Mouse (Mus musculus) neural tube, embryonic 15.5 days (tissue): ENCODE results near the gene Lpcat2. TPM values are rescaled to one million over a fixed set of nuclear protein-coding genes. Genes with fewer than 3 reads are reported as not detected.

Source experiments
- ATAC-seq: fragments of 200-750 bp; cut with Nextera tagmentation; 2 replicates; pipeline ENCODE4 v1.8.0; 2017; ENCODE audit warnings: mild to moderate bottlenecking, moderate TSS enrichment, moderate library complexity; ENCODE audit not compliant: low FRiP score
- H3K27ac ChIP-seq: fragments of 300-500 bp; sonication (generic); replicated peaks from 2 replicates; pipeline ENCODE4 v1.5.1; 2015; ENCODE audit warnings: mild to moderate bottlenecking, inconsistent platforms
- H3K27me3 ChIP-seq: fragments of 300-500 bp; sonication (generic); replicated peaks from 2 replicates; pipeline ENCODE4 v1.6.1; 2015; ENCODE audit warnings: inconsistent platforms
- H3K36me3 ChIP-seq: fragments of 300-500 bp; sonication (generic); 2 replicates; pipeline ENCODE4 v1.6.1; 2015; ENCODE audit warnings: inconsistent platforms
- H3K4me1 ChIP-seq: fragments of 300-500 bp; sonication (generic); 2 replicates; pipeline ENCODE4 v1.6.1; 2015; ENCODE audit warnings: inconsistent platforms
- H3K4me2 ChIP-seq: fragments of 300-500 bp; sonication (generic); 2 replicates; pipeline ENCODE4 v1.6.1; 2015; ENCODE audit warnings: inconsistent platforms, mild to moderate bottlenecking, moderate library complexity
- H3K4me3 ChIP-seq: fragments of 300-500 bp; sonication (generic); replicated peaks from 2 replicates; pipeline ENCODE4 v1.5.1; 2015; ENCODE audit warnings: mild to moderate bottlenecking, inconsistent platforms
- H3K9ac ChIP-seq: fragments of 300-500 bp; sonication (generic); replicated peaks from 2 replicates; pipeline ENCODE4 v1.6.1; 2015; ENCODE audit warnings: mild to moderate bottlenecking, inconsistent platforms
- H3K9me3 ChIP-seq: fragments of 300-500 bp; sonication (generic); replicated peaks from 2 replicates; pipeline ENCODE4 v1.6.1; 2016; ENCODE audit warnings: inconsistent platforms
- WGBS: fragments of 180-500 bp; shearing (Covaris S2); methylation state at CpG from one replicate; pipeline ENCODE4 v1.1.7; 2015; ENCODE audit warnings: mixed read lengths; 5-methylcytosine and 5-hydroxymethylcytosine counted together
- polyA plus RNA-seq: library from polyadenylated mRNA; unstranded; fragments of >200 nt; fragmentation: Nextera tagmentation; extraction: Ambion mirVana; gene quantifications from 2 replicates; pipeline ENCODE4 v1.2.1, GENCODE M21; 2015

Gene Lpcat2
- polyA plus RNA-seq, 1 experiment from 2014 or later, result 12.9 TPM

DNA sequence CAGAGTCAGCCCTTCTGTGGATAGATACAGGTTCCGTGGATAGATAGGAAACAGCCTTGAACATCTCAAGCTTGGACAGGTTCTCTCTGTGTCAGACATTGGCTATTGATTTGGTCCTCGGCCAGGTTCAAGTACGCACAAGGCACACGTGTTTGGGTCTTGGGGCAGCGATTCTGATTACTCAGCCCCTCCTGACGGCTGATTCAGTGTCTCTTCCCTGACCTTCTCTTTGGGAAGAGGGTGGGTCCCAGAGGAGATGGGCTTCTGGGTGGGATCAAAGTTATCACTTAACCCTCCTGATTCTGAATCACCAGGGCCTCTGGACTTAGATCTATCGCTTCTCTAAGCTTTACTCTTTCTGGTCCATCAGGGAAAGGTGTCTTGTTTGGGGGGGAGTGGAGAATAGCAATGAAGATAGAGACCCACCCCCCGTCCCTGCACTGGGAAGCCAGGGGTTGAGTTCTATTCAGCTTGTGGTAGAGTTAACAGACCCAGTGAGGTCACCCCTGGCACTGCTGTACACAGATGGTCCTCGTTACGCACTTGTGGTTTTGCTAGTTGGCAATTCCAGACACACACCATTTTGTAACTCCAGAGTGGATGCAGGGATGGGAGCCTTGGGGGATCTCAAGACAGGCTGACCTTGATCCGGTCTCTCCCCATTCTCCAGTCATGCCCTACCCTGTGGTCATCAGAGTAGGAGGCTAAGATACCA is 20.2 kb upstream of the Lpcat2 start:
- Histone ChIP-seq H3K4me3 (no peak overlapping the region), H3K4me2 (no peak overlapping the region), H3K9me3 (no peaks in the 10 kb centered on the region), H3K36me3 (0 out of 2 replicates have a peak, but pooled peaks cover 3% of the 10 kb centered on the region), H3K27me3 (no peaks in the 10 kb centered on the region), H3K4me1 (no peaks in the 10 kb centered on the region), H3K9ac (no peak overlapping the region), H3K27ac (no peak overlapping the region)
- 84% methylated on average over 11 of the region's 11 CpGs for WGBS
- no peak for ATAC-seq

DNA sequence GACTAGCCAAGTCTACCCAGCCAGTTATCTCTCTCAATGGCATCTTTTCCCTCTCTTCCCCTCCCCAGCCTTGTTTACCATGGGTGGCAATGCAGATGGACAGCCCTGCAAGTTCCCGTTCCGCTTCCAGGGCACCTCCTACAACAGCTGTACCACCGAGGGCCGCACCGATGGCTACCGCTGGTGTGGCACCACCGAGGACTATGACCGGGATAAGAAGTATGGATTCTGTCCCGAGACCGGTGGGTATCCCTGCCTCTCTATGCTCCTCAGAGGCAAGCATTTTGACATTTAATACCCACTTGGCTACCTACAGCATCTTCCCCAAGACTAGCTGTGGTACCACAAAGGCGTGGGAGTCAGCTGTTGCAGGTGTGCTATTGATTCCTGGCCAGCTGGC is 19.2 kb upstream of the Lpcat2 start:
- 93% methylated on average over 11 of the region's 11 CpGs for WGBS
- 0 out of 2 replicates have a peak, but pooled peaks cover 3% of the 10 kb centered on the region for H3K36me3 ChIP-seq
- no peaks in the 10 kb centered on the region for H3K9me3 ChIP-seq
- no peak overlapping the region for H3K4me2 ChIP-seq
- H3K27me3 ChIP-seq, result no peaks in the 10 kb centered on the region
- H3K4me3 ChIP-seq, result no peak overlapping the region
- H3K9ac ChIP-seq, result no peak overlapping the region
- H3K27ac ChIP-seq, result no peak overlapping the region
- H3K4me1 ChIP-seq, result no peaks in the 10 kb centered on the region
- no peak for ATAC-seq

DNA sequence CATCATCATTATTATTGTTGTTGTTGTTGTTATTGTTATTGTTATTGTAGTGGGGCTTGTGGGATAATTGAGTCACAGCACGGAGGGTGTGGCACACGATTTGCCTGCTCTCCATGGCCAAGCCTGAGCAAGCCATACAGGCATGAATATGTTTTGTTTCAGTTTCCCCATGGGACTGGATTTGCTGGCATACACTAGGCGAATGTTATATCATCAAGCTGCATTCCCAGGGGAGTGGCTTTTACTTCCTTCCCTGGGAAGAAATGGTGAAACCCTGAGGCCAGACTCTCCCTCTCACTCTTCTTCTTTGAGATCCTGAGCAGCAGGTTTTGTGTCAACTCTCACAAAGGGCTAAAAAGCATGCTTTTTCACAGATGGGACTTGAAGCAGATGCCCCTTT is 16.5 kb upstream of the Lpcat2 start:
- Histone ChIP-seq H3K36me3 (0 out of 2 replicates have a peak, but pooled peaks cover 3% of the 10 kb centered on the region), H3K27me3 (no peaks in the 10 kb centered on the region), H3K27ac (no peak overlapping the region), H3K4me1 (no peaks in the 10 kb centered on the region), H3K9me3 (no peaks in the 10 kb centered on the region), H3K4me3 (no peak overlapping the region), H3K9ac (no peak overlapping the region), H3K4me2 (no peak overlapping the region)
- no peak for ATAC-seq
- WGBS, result 59% methylated on average over 3 of the region's 3 CpGs

DNA sequence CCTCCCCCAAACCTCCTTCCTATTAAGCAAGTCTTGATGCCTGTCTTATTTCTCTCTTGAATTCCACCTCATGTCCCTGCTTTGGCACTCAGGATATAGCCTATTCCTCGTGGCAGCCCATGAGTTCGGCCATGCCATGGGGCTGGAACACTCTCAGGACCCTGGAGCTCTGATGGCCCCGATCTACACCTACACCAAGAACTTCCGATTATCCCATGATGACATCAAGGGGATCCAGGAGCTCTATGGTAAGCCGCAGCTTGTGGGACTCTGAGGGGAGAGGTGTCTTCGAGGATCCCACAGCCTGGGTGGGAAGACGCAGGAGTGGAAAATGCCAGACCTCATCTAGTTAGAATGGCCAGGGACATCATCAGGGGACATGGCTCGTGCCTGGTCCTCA is 16.0 kb upstream of the Lpcat2 start:
- Histone ChIP-seq H3K36me3 (0 out of 2 replicates have a peak, but pooled peaks cover 3% of the 10 kb centered on the region), H3K4me3 (no peak overlapping the region), H3K9ac (no peak overlapping the region), H3K27me3 (no peaks in the 10 kb centered on the region), H3K4me1 (no peaks in the 10 kb centered on the region), H3K4me2 (no peak overlapping the region), H3K27ac (no peak overlapping the region), H3K9me3 (no peaks in the 10 kb centered on the region)
- no peak for ATAC-seq
- WGBS, result 96% methylated on average over 8 of the region's 8 CpGs

DNA sequence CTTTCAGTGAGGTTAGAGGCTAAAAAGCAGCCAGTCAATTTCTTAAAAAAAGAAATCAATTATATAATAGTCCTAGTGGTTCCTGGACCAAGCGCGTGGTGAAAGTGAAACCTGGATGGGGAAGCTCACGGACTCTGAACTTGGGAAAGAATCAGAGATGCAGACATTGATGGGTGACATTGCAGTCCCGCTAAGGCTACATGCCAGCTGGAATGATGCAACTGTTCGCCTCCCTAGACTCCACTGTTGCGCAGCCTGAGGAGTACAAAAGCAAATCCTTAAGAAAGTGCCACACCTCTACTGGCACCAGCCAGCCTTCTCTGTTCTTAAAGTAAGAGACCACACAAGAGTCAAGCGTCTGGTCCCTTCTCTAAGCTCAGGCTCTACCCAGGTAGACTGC is 15.3 kb upstream of the Lpcat2 start:
- H3K27me3 ChIP-seq, result no peaks in the 10 kb centered on the region
- 93% methylated on average over 7 of the region's 7 CpGs for WGBS
- no peak for ATAC-seq
- no peaks in the 10 kb centered on the region for H3K4me1 ChIP-seq
- H3K36me3 ChIP-seq, result 0 out of 2 replicates have a peak, but pooled peaks cover 3% of the 10 kb centered on the region
- H3K27ac ChIP-seq, result no peak overlapping the region
- H3K4me3 ChIP-seq, result no peak overlapping the region
- H3K9me3 ChIP-seq, result no peaks in the 10 kb centered on the region
- H3K4me2 ChIP-seq, result no peak overlapping the region
- H3K9ac ChIP-seq, result no peak overlapping the region

DNA sequence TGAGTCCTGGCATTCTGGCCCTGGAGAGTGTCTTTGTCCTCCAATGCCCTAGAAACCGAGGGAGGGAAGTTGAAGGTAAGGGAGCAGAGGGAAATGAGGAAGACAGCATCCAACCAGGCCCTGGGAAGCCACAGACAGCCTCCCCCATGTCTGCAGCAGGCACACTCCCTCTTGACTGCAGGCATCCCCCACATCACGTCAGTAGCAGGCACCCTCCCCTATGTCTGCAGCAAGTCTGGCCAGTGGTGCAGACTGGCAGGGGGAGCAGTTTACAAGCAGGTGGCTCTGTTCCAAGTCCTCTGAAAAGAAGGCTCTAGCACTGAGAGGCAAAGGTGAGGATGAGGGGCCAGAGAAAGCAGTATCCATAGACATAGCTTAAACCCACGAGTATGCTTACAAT is 8.5 kb upstream of the Lpcat2 start:
- no peak for ATAC-seq
- H3K4me2 ChIP-seq, result peak overlapping the region; percentile 9
- 32% methylated on average over 3 of the region's 3 CpGs for WGBS
- H3K4me3 ChIP-seq, result no peak overlapping the region
- no peak overlapping the region for H3K9ac ChIP-seq
- H3K9me3 ChIP-seq, result no peaks in the 10 kb centered on the region
- H3K27ac ChIP-seq, result peak overlapping the region; percentile 6; the same call in 1 of the 2 replicates
- peaks cover 27% of the 10 kb centered on the region for H3K4me1 ChIP-seq
- no peaks in the 10 kb centered on the region for H3K36me3 ChIP-seq
- H3K27me3 ChIP-seq, result no peaks in the 10 kb centered on the region

DNA sequence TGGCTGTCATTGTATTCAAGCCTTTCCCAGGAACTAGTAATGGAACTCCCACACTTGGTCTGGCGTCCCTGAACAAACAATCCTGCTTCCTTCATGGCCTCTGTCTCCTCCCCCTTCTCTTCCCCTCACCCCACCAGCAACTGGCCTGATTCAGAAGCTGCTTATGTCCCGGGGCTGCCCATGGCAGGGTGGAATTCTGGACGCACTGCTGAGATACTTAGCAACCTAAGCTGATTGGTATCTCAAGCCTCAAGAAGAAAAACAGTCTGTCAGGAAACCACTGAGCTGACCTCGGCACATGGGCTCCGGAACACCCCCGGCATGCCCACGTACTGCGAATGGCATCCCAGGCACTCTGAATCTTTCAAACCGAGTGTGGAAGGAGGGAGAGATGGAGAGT is 7.8 kb upstream of the Lpcat2 start:
- Histone ChIP-seq H3K9me3 (no peaks in the 10 kb centered on the region), H3K4me1 (peaks cover 28% of the 10 kb centered on the region), H3K27me3 (no peaks in the 10 kb centered on the region), H3K9ac (no peak overlapping the region), H3K4me2 (no peak overlapping the region), H3K36me3 (no peaks in the 10 kb centered on the region), H3K4me3 (no peak overlapping the region), H3K27ac (0 out of 2 replicates have a peak overlapping the region, but pooled peaks have one; percentile 6)
- WGBS, result 48% methylated on average over 9 of the region's 9 CpGs
- ATAC-seq, result no peak

DNA sequence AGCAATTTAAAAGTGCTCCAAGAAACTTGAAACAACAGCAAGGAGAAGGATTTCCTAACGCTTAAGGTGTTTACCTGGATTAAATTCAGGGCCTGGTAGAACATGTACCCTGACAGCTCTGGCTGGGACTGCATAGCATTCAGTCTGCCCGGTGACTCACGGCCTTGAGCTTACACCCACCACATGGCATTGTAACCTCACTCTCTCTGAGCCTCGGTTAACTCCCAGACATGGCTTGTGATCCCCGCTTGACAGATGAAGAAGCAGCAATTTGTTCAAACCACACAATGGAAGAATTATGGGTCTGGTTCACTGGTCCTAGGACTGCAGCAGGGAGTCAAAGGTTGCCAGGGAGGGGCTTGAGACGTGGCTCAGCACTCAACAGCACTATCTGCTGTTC is 5.9 kb upstream of the Lpcat2 start:
- no peak overlapping the region for H3K4me2 ChIP-seq
- ATAC-seq, result no peak
- H3K27ac ChIP-seq, result no peak overlapping the region
- H3K4me1 ChIP-seq, result peaks cover 44% of the 10 kb centered on the region
- 33% methylated on average over 6 of the region's 6 CpGs for WGBS
- H3K9me3 ChIP-seq, result no peaks in the 10 kb centered on the region
- H3K4me3 ChIP-seq, result no peak overlapping the region
- peaks cover 8% of the 10 kb centered on the region; the same call in 1 of the 2 replicates for H3K27me3 ChIP-seq
- no peak overlapping the region for H3K9ac ChIP-seq
- no peaks in the 10 kb centered on the region for H3K36me3 ChIP-seq

DNA sequence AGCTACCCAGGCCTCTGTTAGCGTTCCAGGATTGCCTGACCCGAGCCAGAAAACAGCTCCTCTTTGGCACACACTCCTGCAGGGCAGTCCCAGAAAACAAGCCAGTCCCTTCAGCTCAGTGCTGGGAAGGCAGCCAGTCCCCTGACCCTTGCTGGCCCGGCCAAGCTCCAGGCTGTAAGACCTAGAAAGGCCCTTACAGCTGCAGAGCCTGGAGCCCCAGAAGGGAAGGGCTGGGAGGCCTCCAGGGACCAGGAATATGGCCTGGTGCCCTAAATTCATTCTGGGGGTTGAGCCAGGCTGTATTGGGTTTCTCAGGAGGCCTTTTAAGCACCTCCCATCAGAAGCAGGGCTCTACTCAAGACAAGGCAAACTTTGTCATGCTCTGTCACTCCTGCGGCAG is 4.9 kb upstream of the Lpcat2 start:
- Histone ChIP-seq H3K4me3 (no peak overlapping the region), H3K4me1 (peaks cover 49% of the 10 kb centered on the region), H3K27ac (peak overlapping the region; percentile 23), H3K27me3 (peaks cover 13% of the 10 kb centered on the region; the same call in 1 of the 2 replicates), H3K9ac (no peak overlapping the region), H3K9me3 (no peaks in the 10 kb centered on the region), H3K4me2 (no peak overlapping the region), H3K36me3 (no peaks in the 10 kb centered on the region)
- peak; percentile 82 for ATAC-seq
- WGBS, result 53% methylated on average over 4 of the region's 4 CpGs

DNA sequence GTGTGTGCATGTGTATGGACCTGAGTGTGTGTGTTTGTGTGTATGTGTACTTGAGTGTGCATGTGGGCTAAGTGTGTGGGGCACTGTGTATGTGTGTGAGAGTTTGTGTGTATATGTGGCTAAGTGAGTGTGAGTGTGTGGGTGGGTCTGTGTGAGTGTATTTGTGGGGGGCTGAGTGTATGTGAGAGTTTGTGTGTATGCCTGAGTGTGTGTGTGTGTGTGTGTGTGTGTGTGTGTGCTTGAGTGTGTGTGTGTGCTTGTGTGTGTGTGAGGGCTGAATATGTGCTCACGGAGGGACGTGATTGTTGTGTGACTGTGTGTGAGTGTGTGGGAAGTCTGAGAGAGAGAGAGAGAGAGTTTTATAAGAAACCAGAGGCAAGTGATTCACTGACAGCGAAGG is 3.8 kb upstream of the Lpcat2 start:
- no peak for ATAC-seq
- Histone ChIP-seq H3K4me1 (peaks cover 53% of the 10 kb centered on the region), H3K4me2 (no peak overlapping the region), H3K36me3 (no peaks in the 10 kb centered on the region), H3K4me3 (no peak overlapping the region), H3K9ac (no peak overlapping the region), H3K27ac (no peak overlapping the region), H3K9me3 (no peaks in the 10 kb centered on the region), H3K27me3 (peaks cover 13% of the 10 kb centered on the region; the same call in 1 of the 2 replicates)
- 92% methylated on average over 3 of the region's 3 CpGs for WGBS

DNA sequence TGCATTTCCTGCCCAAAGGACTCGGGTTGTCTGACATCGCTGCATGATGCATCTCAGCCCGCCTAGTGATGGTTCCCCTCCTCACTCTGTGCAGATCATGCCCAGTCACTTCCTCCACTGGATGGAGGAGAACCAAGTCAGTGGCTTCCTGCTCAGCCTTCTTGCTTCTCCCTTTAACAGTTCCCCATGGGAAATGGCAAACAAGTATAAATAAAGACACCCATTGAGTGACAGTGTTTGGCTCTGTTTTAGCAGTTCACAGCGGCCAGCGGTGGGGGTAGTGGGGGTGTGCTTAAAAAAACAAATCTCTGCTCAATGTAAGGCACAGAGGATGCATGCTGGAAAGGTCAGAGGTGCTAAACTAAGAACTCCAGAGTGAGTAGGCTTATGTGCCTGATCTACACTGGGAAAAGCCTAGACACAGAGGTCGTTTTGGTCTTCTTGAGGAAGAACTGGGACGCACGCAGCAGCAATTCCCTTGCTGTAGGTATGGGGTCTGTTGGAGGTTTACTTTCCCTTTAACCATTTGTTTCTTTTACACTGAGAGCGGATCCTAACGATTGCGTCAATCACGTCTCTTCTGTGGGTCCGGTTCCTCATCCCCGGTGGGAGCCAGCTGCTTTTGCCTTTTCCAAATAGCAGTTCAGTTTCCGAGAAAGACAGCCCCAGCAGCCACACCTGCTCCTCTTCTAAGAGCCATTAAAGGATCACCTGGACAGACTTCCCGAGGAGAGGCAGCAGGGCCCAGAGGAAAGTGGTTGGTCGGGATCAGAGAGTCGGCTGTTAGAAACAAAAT is 1.8 kb upstream of the Lpcat2 start:
- no peak overlapping the region for H3K4me2 ChIP-seq
- H3K4me1 ChIP-seq, result peaks cover 47% of the 10 kb centered on the region
- H3K27me3 ChIP-seq, result peaks cover 13% of the 10 kb centered on the region; the same call in 1 of the 2 replicates
- H3K27ac ChIP-seq, result no peak overlapping the region
- H3K9ac ChIP-seq, result no peak overlapping the region
- no peak for ATAC-seq
- H3K9me3 ChIP-seq, result no peaks in the 10 kb centered on the region
- no peaks in the 10 kb centered on the region for H3K36me3 ChIP-seq
- WGBS, result 48% methylated on average over 18 of the region's 18 CpGs
- H3K4me3 ChIP-seq, result no peak overlapping the region

DNA sequence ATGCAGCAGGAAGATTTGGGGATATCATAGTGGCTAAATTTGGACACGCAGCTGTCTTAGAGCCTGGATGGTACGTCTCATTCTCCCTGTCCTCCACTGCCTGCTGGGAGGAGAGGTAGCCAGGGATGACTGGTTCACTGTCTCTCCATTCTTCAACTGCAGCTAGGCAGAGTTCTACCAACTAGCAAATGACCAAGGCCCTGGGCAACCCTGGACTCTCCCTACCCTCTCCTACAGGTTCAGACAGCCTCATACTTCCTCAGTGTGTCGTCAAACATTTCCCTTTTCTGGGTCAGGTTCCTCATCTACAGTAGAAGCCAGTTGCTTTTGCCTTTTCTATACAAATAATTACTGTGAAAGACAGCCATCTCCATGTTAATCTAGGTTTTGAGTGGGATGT is 466 bp upstream of the Lpcat2 start:
- Histone ChIP-seq H3K4me1 (peaks cover 44% of the 10 kb centered on the region), H3K27me3 (peaks cover 13% of the 10 kb centered on the region; the same call in 1 of the 2 replicates), H3K4me3 (peak overlapping the region; percentile 65), H3K9me3 (no peaks in the 10 kb centered on the region), H3K9ac (peak overlapping the region; percentile 82; the same call in 1 of the 2 replicates), H3K27ac (no peak overlapping the region), H3K4me2 (peak overlapping the region; percentile 80), H3K36me3 (no peaks in the 10 kb centered on the region)
- ATAC-seq, result no peak
- 89% methylated on average over 3 of the region's 3 CpGs for WGBS
